Mouse (Mus musculus) activated CD4-positive, CD25-positive, alpha-beta regulatory T cell, adult 4 months (primary cell): ENCODE data around the gene Mrps18c. TPM values are rescaled to one million over a fixed set of nuclear protein-coding genes. Genes with fewer than 3 reads are reported as not detected.

Experiments
- ATAC-seq: one replicate; pipeline ENCODE4 v1.8.0; 2017
- polyA plus RNA-seq, 2 experiments: library from polyadenylated mRNA; unstranded; fragments of 100-300 nt; shearing (Covaris generic); gene quantifications; one replicate each; pipeline ENCODE4 v1.2.1; 2017

Gene Mrps18c
- polyA plus RNA-seq, 2 experiments from 2014 or later = 160 to 189 TPM

GRCm38 (mm10) chr5:100828701-100829100 lies 30.3 kb downstream of the Mrps18c start:
- ATAC-seq = no peak

GRCm38 (mm10) chr5:100832680-100833079 lies 34.3 kb downstream of the Mrps18c start:
- ATAC-seq = no peak

GRCm38 (mm10) chr5:100833841-100834240 lies 35.4 kb downstream of the Mrps18c start:
- no peak for ATAC-seq

- ATAC-seq = no peak
These were observed 37.6 kb downstream of the Mrps18c start for GRCm38 (mm10) chr5:100835862-100836538.

- no peak for ATAC-seq
These were observed 39.5 kb downstream of the Mrps18c start for GRCm38 (mm10) chr5:100837907-100838306.

GRCm38 (mm10) chr5:100844485-100844884 lies 46.1 kb downstream of the Mrps18c start:
- ATAC-seq = no peak

GRCm38 (mm10) chr5:100845485-100845847 lies 47.0 kb downstream of the Mrps18c start, which contains the start of gene Gpat3:
Gene Gpat3 (plus strand): TSS chr5:100845713.
- ATAC-seq = peak; percentile 13

- peak; percentile 71 for ATAC-seq
These were observed 47.6 kb downstream of the Mrps18c start for GRCm38 (mm10) chr5:100845848-100846598.

- ATAC-seq = no peak
These were observed 48.1 kb downstream of the Mrps18c start for GRCm38 (mm10) chr5:100846599-100846920.

GRCm38 (mm10) chr5:100847143-100847542 lies 48.7 kb downstream of the Mrps18c start:
- no peak for ATAC-seq

- ATAC-seq = no peak
These were observed 55.5 kb downstream of the Mrps18c start for GRCm38 (mm10) chr5:100853963-100854362.

Other genes with a start within 250 kb of the Mrps18c start
- gene Plac8, start 226.4 kb upstream of the Mrps18c start, polyA plus RNA-seq = 10 to 100 TPM in 1 of 2 experiments, 1 to 10 TPM in 1; 4.2 to 12.0 TPM
- gene Coq2, start 123.5 kb upstream of the Mrps18c start, polyA plus RNA-seq = 1 to 10 TPM; 8.2 to 9.2 TPM
- gene Hpse, start 78.9 kb upstream of the Mrps18c start, polyA plus RNA-seq = 1 to 10 TPM in 1 of 2 experiments, under 1 TPM in 1; 0.62 to 1.4 TPM
- gene Helq, start within 50 bp of the Mrps18c start, polyA plus RNA-seq = 10 to 100 TPM; 12.3 to 12.5 TPM
- 10 to 100 TPM; 25.1 to 27.4 TPM for gene Abraxas1, start 22.3 kb downstream of the Mrps18c start, polyA plus RNA-seq
- gene Gpat3, start 47.1 kb downstream of the Mrps18c start, polyA plus RNA-seq = 1 to 10 TPM in 1 of 2 experiments, under 1 TPM in 1; 0.37 to 1.0 TPM